Mouse (Mus musculus): ENCODE measurements at regions not wholly inside any gene's neighbourhood (a gene's known extent, or its start where the extent isn't known, plus 50 kb on each side); places are given as distances from the start of the nearest gene placed in this dataset.

GRCm38 (mm10) chr14:95493154-95493553 is 387.9 kb upstream of the 4921530L21Rik start:
- in situ Hi-C loops (cut with MboI, MseI) = no loop called here

GRCm38 (mm10) chr14:95493958-95494357 is 387.1 kb upstream of the 4921530L21Rik start:
- in situ Hi-C loops (cut with MboI, MseI) = no loop called here

GRCm38 (mm10) chr14:95515072-95515471 is 366.0 kb upstream of the 4921530L21Rik start:
- in situ Hi-C loops (cut with MboI, MseI) = no loop called here

- in situ Hi-C loops (cut with MboI, MseI) = no loop called here
Measured at GRCm38 (mm10) chr14:95518837-95519236, 362.2 kb upstream of the 4921530L21Rik start.

- in situ Hi-C loops (cut with MboI, MseI) = no loop called here
Measured at GRCm38 (mm10) chr14:95543863-95544262, 337.2 kb upstream of the 4921530L21Rik start.

- in situ Hi-C loops (cut with MboI, MseI) = no loop called here
Measured at GRCm38 (mm10) chr14:95591075-95591474, 290.0 kb upstream of the 4921530L21Rik start.

- in situ Hi-C loops (cut with MboI, MseI) = no loop called here
Measured at GRCm38 (mm10) chr14:95596385-95596784, 284.7 kb upstream of the 4921530L21Rik start.

- in situ Hi-C loops (cut with MboI, MseI) = no loop called here
Measured at GRCm38 (mm10) chr14:95645980-95646379, 235.1 kb upstream of the 4921530L21Rik start.

- in situ Hi-C loops (cut with MboI, MseI) = no loop called here
Measured at GRCm38 (mm10) chr14:95659552-95659951, 221.5 kb upstream of the 4921530L21Rik start.

GRCm38 (mm10) chr14:95660862-95661261 is 220.2 kb upstream of the 4921530L21Rik start:
- in situ Hi-C loops (cut with MboI, MseI) = no loop called here

- in situ Hi-C loops (cut with MboI, MseI) = no loop called here
Measured at GRCm38 (mm10) chr14:95661416-95661815, 219.6 kb upstream of the 4921530L21Rik start.

GRCm38 (mm10) chr14:95687448-95687847 is 193.6 kb upstream of the 4921530L21Rik start:
- in situ Hi-C loops (cut with MboI, MseI) = loop anchor here (10.0 kb wide), 1 partner anchor 577 kb away; no protein-coding TSS in a partner anchor

GRCm38 (mm10) chr14:95688611-95689010 is 192.4 kb upstream of the 4921530L21Rik start:
- in situ Hi-C loops (cut with MboI, MseI) = loop anchor here (10.0 kb wide), 1 partner anchor 576 kb away; no protein-coding TSS in a partner anchor

- in situ Hi-C loops (cut with MboI, MseI) = no loop called here
Measured at GRCm38 (mm10) chr14:95726082-95726481, 155.0 kb upstream of the 4921530L21Rik start.

- in situ Hi-C loops (cut with MboI, MseI) = no loop called here
Measured at GRCm38 (mm10) chr14:95775737-95776136, 105.3 kb upstream of the 4921530L21Rik start.

- in situ Hi-C loops (cut with MboI, MseI) = no loop called here
Measured at GRCm38 (mm10) chr14:95777439-95777838, 103.6 kb upstream of the 4921530L21Rik start.
